Mouse (Mus musculus) common myeloid progenitor, adult 5-6 weeks (primary cell): ENCODE measurements around the gene 1110051M20Rik. TPM values are rescaled to one million over a fixed set of nuclear protein-coding genes. Genes with fewer than 3 reads are reported as not detected.

Experiments
- ATAC-seq: replicated peaks from 2 replicates; pipeline ENCODE4 v1.8.0; 2016; ENCODE audit warnings: low read depth, mild to moderate bottlenecking, moderate TSS enrichment, inconsistent platforms; ENCODE audit not compliant: poor library complexity, severe bottlenecking
- total RNA-seq: library from RNA; stranded (forward); fragments of 200-1000, 187-1606 nt; gene quantifications from 2 replicates; pipeline ENCODE4 v1.2.3, GENCODE M21; 2017

1110051M20Rik gene
- total RNA-seq, 1 experiment from 2014 or later, result 12.2 TPM

GRCm38 (mm10) chr2:91458252-91458672, 13.8 kb upstream of the 1110051M20Rik start:
- ATAC-seq, result no peak

GRCm38 (mm10) chr2:91457656-91458251, 13.2 kb upstream of the 1110051M20Rik start:
- ATAC-seq, result 0 out of 2 replicates have a peak, but pooled peaks have one; percentile 13

- no peak for ATAC-seq
Observed at GRCm38 (mm10) chr2:91457259-91457655, 12.8 kb upstream of the 1110051M20Rik start, which contains the start of gene Lrp4. TSS of gene Lrp4 (plus strand) at chr2:91457511.

GRCm38 (mm10) chr2:91456491-91457100, 12.1 kb upstream of the 1110051M20Rik start:
- ATAC-seq, result no peak

- ATAC-seq, result peak; percentile 70
Observed at GRCm38 (mm10) chr2:91455826-91456225, 11.3 kb upstream of the 1110051M20Rik start.

GRCm38 (mm10) chr2:91454434-91454833, 9.9 kb upstream of the 1110051M20Rik start:
- no peak for ATAC-seq

GRCm38 (mm10) chr2:91453231-91454075, 8.9 kb upstream of the 1110051M20Rik start:
- no peak for ATAC-seq

GRCm38 (mm10) chr2:91452658-91453057, 8.2 kb upstream of the 1110051M20Rik start:
- no peak for ATAC-seq

GRCm38 (mm10) chr2:91450316-91450715, 5.8 kb upstream of the 1110051M20Rik start:
- no peak for ATAC-seq

GRCm38 (mm10) chr2:91449662-91450061, 5.2 kb upstream of the 1110051M20Rik start:
- no peak for ATAC-seq

- no peak for ATAC-seq
Observed at GRCm38 (mm10) chr2:91442241-91442640, 2.3 kb downstream of the 1110051M20Rik start.

- ATAC-seq, result no peak
Observed at GRCm38 (mm10) chr2:91441715-91442114, 2.8 kb downstream of the 1110051M20Rik start.

GRCm38 (mm10) chr2:91440686-91441085, 3.8 kb downstream of the 1110051M20Rik start:
- ATAC-seq, result no peak

GRCm38 (mm10) chr2:91439876-91440275, 4.6 kb downstream of the 1110051M20Rik start:
- no peak for ATAC-seq

- no peak for ATAC-seq
Observed at GRCm38 (mm10) chr2:91439271-91439670, 5.2 kb downstream of the 1110051M20Rik start.

- ATAC-seq, result no peak
Observed at GRCm38 (mm10) chr2:91437116-91437815, 7.2 kb downstream of the 1110051M20Rik start.

- no peak for ATAC-seq
Observed at GRCm38 (mm10) chr2:91436713-91437112, 7.8 kb downstream of the 1110051M20Rik start.

GRCm38 (mm10) chr2:91430600-91430919, 13.9 kb downstream of the 1110051M20Rik start:
- no peak for ATAC-seq

GRCm38 (mm10) chr2:91429915-91430599, 14.4 kb downstream of the 1110051M20Rik start:
- ATAC-seq, result no peak

- no peak for ATAC-seq
Observed at GRCm38 (mm10) chr2:91429146-91429545, 15.4 kb downstream of the 1110051M20Rik start.
